Mouse (Mus musculus) embryonic fibroblast, embryonic 13.5 days (primary cell): ENCODE results near the gene Sept8.
"Not testable (repeated sequence)": the region's sequence is repeated elsewhere in the genome, so short reads cannot be mapped to it uniquely, and the experiment has no call there.

Experiments
- CTCF ChIP-seq: IDR thresholded peaks from 2 replicates; pipeline ENCODE4 v1.5.1; 2011; ENCODE audit warnings: mild to moderate bottlenecking, control low read depth, low read length, moderate library complexity, borderline replicate concordance; ENCODE audit not compliant: insufficient read depth
- POLR2A ChIP-seq: IDR thresholded peaks from 2 replicates; pipeline ENCODE4 v1.6.1; 2011; ENCODE audit warnings: low read depth, mild to moderate bottlenecking, control low read depth, low read length, moderate library complexity

GRCm38 (mm10) chr11:53557992-53558391, 38.9 kb downstream of the Sept8 start:
- TF ChIP-seq POLR2A, CTCF: not testable (repeated sequence)
